Mouse (Mus musculus) kidney, postnatal 4 days (tissue): ENCODE data around the gene Dock2.

ENCODE experiments used
- DNase-seq, 2 experiments: peaks; one replicate each; pipeline ENCODE4 v3.0.0; 2021; ENCODE audit warnings: mixed read lengths in 2 of 2

Dock2 gene

DNA sequence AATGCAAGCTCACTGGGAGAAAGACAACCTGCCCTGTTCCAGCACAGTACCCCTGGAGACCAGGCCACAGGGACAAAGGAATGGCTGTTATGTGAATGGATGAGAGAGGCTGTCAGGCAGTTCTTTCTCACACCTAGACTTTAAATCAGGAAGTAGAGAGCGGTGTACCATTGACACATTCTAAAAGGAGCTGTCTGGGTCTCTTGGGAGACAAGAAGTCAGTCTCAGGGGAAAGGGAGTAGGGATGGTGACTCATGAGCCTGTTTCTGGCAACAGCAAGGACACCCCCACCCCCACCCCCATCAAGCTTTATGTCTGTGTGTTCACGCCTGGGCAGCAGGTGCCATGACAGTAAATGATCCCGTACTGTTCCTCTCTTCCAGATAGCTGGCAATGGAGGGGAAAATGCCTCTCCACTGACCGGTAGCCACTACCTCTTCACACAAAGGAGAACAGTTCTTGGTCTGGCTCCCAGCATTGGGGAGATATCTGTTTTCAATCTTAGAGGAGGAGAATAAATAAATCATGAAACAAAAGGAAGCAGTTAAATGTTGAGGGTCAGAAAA, 439.9 kb downstream of the Dock2 start:
- DNase-seq: no peak

DNA sequence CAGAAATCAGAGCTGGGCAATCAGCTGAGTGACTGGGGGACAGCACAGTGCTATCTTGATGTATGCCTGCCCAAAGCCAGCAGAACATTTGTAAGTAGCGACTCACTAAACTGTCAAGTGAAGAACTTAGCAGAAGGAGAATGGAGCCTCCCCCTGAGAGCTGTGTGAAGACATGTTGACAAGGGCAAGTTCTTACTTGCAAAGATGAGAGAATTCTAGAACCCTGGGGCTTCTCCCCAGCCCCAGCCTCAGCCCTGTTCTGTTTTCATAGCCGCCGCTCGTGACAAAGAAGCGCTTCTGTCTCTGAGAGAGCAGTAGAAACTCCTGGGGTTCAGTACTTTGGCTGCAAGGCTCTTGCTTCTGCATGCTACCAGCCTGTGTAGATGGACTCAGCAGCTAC, 444.0 kb downstream of the Dock2 start:
- DNase-seq: no peak

DNA sequence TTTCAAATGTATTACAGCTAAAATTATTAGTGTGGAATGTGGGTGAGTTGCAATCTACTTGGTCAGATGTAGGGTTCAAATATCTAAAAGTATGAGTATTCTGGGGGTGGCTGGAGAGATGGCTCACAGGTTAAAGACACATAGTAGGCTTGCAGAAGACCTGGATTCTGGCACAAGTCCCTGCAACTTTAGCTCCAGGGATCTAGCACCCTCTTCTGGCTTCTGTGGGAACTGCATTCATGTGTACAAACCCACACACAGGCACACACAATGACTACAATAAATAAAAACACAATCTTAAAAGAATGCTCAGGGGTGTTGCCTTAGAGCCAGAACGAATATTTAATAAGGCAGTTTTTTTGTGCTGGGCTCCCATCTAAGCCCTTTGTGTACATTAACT, 445.8 kb downstream of the Dock2 start:
- no peak for DNase-seq

DNA sequence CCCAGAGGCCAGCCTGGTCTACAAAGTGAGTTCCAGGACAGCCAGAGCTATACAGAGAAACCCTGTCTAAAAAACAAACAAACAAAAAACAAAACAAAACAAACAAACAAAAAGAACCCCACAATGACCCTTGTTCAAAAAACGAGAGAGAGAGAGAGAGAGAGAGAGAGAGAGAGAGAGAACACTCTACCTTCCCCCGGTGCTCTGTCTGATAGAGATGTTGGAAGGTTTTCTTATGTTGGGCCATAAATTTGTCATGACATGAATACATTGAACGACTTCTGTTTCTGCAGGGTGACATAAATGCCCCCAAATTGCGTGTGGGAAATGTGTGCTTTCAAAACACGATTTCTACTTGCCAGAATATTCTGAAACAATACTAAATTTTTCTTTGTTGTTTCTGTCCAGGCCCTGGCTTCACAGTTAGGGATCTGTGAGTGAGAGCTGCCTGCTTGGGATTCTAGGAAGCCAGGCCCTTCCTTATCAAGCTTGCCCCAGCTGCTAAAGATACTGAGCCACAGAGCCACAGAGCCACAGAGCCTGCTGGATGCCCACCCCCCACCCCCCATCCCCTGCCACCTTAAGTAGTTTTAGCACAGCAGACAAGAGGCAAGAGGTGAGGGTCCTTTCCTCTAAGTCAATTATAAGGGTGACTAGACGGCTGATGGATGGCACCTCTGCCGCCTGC, 451.2 kb downstream of the Dock2 start:
- DNase-seq: no peak

DNA sequence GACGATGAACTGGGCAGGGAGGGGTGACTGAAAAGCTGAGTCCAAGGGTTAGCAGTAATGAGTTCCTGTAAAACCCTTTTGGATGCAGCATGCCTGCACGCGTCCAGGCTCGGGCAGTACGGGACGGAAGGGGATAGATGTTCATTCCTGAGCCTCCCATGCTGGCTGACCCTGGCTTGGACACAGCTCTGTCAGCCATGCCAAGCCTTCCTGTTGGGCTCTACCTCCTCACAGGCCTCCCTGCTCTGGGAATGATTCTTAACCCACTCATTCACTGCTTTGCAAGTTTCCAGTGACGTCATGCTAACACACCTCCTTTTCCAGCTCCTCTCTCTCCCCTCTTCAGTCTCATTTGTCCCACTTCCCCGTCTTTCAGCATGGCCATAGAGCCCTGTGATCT, 460.0 kb downstream of the Dock2 start:
- DNase-seq: no peak

DNA sequence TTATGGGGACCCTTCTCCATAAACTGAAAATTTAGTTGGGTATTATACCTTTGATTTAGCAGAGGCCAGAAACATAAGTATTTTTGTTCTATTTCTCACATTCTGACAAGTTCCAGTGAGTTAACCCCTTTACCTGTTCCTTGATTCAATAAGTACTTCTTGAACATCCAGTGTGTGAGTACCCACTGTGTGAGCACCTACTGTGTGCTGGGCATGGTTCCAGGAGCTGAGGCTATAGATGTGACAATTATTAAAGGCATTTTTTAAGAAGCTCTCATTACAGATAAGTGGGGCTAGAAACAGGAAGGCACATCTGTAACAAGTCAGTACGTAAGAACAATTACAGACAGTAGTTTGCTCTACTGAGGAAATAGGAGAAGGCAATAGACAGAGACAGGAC, 464.4 kb downstream of the Dock2 start:
- no peak for DNase-seq

DNA sequence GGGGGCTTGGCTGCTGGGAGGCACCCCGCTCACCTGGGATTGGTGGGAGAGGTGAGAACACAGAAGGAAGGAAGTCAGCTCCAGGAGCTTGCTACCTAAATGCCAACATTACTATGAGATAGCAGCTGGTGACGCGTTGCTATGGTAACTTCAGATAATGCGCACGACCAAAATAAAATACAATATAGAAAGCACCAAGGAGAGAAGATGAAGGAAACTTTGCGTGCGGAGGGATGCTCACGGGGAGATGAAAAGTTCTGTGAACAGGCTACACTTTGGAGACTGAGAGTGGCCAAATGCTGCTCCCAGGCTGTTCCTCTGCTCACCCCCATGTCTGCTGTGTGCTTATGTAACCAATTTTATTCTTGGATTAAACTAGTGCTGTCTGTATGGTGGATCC, 466.7 kb downstream of the Dock2 start:
- no peak for DNase-seq

DNA sequence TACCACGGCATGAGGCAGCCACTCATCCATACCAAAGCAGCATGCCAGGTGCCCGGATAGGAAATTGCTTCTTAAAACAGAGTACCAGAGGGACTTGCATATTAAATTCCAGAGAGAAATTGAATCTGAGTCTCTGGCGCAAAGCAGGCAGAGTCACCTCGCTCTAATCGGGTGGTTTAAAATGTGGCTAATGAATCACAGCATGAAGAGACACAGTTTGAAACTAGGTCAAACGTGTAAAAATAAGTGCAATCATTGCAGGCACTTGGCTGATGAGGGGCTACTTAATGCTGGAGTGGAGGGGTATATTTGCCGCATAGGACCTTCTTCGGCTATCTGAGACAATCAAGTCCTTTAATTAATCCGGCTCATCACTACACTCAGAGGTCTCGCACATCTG, 467.5 kb downstream of the Dock2 start:
- no peak for DNase-seq

DNA sequence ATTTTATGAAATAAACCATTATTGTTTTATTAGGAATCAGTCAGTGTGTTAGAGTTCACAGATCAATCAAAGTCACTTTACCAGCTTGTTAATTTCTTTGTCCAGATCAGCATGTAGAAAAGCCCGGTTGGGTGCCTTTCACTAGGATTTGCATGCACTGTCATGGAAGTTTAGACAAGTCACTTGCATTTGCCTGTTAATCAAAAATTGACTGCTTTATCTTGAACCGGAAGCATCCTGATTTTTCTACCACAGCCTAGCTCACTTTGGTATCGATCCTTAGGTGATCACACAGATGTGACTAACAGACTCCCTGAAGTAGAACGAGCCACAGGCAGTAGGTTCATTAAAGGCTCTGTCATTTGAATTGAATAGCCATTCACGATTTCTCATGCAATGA, 468.3 kb downstream of the Dock2 start:
- no peak for DNase-seq

DNA sequence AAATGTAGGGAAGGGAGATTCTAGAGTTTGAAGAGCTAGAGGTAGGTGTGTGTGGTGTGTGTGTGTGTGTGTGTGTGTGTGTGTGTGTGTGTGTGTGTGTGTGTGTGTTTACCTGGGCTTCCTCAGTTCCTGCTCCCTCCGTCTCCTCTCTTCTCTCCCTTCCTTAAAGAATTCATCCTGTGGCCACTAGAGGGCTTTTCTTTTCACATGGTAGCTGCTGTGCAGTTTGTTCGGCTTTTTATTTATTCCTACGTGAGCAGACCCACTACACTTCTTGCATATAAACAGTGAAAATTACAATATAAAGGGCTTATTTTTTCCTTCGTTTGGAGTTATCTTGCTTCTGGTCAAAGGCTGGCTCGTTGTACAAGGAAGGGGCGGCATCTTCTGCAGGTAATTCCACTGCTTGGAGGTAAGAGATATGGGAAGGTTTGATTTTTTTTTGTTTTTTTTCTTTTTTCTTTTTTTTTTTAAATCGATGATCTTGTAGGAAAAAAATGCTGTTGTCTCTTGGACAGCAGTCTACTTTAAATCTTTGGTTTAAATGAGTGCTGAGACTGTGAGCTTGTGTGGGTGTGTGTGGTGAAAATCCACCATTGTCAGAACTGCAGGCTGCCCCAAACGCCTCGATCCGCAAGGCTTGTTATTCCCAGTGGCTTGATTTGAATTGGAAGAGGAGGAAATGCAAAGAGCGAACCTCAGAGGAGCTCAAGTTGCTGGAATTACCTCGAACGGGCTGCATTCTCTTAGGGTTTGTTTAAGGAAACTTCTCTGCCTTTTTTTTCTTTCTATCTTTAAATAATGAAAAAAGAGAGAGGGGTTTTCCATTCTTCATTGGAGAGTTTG, 468.9 kb downstream of the Dock2 start, which contains the start of gene Fam196b:
Gene Fam196b (plus strand): TSS at position 289 of the 846 bp plus-strand sequence.
- DNase-seq: peak; percentile 6 to 19

DNA sequence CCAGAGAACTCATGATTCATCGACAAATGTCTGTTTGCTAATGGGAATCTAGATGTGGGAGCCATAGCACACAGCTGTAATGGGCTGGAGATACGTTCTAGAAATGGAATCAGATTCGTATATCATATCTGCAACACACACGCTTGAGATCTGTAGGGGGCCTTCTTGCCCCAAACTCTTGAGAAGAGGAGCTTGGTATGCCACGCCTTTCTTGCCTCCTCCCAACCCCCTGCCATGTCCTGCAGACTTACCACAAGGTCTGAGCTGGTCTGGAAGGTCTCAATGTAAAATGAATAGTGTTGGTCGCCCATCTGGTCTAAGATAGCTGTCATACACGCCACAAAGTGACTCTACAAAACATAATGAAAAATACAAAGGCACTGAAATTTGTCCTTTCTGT, 471.5 kb downstream of the Dock2 start:
- DNase-seq: no peak

DNA sequence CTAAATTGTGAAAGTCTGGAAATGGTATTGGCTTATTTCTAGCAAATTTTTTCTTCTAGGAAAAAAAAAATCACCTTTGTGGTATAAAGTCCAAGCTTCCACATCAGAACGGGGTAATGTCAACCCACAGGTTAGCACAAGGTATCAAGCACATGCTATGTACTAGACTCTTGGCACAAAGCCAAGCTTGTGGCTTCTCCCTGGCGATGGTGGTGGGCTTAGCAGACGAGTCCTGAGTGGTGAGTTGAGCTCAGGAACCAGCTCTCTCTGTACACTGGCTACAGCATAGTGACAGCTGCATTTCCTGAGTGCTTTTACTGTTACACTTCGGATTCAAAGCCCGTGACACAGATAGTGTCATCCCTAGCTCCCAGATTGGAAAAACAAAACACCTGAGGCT, 472.0 kb downstream of the Dock2 start:
- no peak for DNase-seq

DNA sequence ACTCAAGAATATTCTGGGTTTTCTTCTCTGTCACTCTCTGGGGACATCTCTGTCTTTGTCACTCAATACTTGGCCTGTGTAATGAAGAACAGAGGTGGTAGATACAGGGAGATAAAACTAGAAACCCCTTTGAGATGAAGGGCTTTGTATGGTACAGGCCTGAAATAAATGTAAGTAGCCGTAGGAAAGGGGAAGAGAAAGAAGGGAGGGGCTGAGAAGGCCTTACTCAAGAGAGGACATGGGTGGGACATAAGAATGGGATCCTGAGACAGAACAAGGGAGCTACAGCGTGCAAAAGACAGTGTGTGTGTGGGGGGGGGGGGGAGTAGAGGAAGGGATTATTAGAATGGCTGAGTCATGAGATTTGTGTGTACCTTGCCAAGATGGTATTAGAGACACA, 474.3 kb downstream of the Dock2 start:
- DNase-seq: no peak

DNA sequence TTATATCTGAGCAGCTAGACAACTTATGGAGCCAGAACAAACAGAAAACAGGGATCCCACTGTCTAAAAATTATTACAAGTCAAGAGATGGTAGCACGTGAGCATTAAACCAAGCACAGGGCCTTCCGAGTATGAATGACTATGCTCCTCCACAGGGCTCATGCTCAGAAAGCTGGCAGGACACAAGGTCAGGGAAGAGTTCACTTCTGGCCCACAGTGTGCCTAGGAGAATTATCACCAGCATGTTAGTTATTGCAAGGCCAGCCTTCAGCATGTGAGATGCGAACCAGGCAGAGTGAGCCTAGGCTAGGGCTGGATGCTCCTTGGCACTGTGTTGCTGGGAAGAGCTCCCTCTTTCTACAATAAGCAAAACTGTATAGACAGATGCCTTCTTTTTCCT, 475.0 kb downstream of the Dock2 start:
- no peak for DNase-seq

DNA sequence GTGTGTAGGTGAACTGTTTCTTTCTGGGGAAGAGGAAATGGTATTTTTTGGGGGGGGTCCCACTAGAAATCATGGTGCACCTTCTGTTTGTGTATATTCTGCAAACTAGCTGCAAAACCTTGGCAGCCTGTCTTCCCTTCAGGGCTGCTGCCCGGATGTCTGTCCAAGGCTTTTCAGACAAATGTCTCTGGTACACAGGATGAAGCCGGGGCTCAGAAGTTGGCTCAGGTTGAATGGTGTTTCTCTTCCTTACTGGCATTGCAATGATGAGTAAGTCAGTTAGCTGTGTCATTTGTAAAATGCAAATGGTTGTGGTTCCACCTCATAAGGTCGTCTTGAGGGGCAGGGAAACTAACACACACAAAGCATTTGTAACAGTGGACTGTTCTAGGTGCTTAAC, 477.5 kb downstream of the Dock2 start:
- DNase-seq: no peak

DNA sequence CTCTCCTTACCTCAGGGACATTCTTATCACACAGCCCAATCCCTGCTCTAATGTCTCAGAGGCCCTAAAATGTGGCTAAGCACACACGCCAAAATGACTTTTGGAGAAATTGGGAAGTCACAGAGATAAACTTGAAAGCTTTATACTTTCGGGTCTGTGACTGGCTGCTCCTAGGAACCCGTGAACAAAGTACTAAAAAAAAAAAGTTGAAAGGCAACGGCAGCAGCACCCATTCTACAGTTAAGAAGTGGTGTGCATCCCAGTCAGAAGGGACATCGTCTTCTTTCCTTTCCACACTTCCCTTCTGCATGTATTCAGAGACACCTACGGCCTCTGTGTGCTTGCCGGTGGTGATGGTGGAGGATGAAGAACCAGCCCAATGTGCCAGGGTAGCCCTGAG, 483.6 kb downstream of the Dock2 start:
- no peak for DNase-seq

DNA sequence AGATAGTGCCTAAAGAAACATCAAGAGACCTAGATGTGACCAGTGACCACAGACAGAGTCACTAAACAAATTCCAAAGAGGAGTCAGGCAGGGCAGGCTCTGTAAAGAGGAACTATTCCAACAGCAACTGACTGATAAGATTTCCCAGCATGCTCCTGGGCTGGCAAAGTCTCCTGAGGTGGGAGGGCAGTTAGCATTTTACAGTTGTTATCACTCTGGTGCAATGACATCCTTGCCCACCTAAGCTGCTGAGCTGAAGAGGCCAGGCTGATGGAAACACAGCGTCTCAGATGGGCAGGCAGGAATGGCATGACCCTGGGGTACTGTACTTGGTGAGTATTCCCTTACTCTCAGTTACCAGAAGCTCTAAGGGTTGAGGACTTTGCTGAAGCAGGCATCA, 484.1 kb downstream of the Dock2 start:
- no peak for DNase-seq

DNA sequence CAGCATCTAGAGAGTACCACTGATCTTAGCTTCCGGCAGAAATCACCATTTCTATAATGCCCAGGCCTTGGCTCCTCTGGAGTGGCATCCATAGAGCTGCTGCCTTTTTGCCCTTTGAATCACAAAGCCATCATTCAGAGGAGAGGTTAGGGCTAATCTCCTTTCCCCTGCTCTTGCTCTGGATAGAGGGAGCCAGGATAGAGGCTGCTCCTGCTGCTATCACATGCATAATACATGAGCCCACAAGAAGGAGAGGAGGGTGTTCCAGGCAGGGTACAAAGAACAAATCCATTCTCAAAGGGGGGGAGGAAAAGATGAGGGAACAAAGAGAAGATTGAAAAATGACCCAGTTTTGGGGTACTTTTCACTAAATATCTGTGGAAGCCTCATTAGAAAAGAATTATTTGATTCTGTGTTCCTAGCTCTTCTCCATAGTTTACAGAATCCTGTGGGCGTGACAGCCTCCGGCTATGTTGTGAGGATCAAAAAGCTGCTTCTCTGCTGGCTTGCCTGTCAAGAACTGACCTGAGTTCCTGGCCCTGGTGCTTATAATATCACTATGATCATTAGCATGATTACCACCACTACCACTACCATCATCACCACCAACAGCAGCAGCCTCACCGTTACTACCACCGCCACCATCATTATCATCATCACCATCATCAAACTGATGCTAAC, 485.9 kb downstream of the Dock2 start:
- no peak for DNase-seq

DNA sequence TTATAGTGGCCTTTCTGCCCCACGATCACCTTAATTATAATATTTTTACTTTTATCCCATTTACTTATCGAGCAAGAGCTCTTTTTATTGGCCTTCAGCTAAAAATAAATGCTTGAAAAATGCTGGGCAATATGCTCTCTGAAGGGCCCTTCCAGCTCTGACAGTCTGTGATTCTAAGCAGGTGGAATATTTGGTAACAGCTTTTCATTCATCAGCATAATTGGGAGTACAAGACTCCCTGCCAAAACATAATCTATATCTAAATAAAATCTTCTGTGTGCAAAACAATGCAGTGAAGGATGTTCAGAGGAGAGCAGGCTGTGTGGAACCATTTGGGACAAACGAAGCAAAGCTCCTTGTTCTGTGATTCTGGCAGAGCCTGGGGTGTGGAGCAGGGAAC, 492.4 kb downstream of the Dock2 start:
- no peak for DNase-seq

DNA sequence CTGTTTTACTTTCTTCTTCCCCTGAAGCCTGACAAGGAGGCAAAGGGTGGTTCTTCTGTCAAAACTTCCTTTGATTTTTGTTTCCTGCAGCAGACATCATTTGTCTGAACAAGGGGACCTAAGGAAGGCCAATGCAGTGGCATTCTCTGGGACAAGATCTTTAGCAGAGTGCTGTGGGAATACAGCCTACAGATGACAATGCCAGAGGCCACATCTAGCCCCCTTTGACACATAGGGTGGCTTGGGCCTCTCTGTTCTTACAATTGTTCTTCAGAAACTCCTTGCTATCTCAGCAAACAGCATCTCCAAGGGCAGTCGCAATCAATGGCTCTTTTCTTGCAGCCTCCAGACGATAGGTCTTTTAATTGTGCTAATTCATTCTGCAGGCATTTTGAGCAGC, 493.0 kb downstream of the Dock2 start:
- no peak for DNase-seq

DNA sequence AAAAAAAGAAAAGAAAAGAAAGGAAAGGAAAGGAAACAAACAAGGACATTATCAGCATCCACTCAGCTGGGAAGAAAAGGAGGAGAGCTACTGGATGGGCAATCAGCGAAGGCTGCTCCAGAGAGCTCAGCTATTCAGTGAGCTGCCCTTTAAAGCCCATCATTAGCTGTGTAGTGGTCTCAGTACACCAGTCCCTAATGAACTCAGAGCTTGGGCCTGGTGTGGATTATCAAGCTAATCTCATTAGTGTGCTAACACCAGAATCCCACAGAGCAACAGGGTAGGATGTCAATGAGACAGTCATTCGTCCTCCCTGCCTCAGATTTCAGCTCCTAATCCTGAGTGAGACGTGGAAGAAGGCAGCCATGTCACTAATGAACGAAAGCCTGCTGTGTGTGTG, 493.4 kb downstream of the Dock2 start:
- DNase-seq: no peak

DNA sequence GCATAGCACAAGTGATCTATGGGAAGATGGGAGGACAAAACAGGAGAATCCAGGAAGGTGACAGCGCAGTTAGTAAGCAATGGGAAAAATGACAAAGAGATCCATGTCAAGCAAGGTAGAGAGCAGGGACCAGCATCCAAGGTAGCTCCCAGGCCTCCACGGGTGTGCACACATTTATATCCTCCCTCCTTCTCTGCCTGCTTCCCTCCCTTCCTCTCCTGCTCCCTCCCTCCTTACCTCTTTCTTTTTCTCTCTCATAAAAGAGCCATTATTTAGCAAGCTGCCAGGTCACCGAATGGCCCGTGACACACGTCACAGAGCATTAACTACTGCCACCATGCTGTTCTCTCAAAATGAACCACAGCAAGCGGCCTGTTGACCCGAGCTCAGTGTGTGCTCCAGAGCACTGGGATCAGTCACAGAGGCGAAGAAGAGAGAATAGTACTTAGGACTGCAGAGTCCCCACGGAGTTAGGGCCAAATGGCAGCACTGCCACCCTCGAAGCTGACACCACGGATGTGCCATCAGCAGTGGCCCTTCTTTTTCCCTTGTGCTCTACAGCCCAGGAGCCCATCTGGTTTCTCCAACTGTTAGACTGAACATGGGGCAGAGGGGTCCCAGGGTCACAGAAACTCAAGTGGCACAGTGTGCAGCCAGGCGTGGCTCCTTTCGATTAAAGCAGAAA, 499.4 kb downstream of the Dock2 start:
- peak; percentile 9 to 11 for DNase-seq

DNA sequence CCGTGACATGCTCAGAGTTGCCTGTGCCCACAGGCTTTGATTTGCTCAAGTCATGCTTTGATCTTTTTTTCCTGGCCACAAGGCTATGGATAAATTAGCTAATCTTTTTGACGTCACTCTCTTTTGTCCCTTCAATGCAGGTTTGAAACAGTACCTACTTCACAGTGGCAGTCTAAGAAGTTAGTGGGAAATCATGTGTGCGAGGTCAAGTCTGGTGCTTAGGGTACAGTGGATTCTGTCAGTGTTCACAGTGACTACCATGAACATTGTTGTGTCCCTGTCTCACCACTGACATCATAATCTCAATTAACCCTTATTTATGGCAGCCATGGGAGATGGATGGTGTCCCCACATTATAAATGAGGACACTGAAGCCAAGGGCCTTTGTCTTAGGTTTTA, 506.6 kb downstream of the Dock2 start:
- no peak for DNase-seq
